Mouse (Mus musculus) ES-E14 (cell line): ENCODE measurements around the gene Fgf2. TPM values are rescaled to one million over a fixed set of nuclear protein-coding genes. Genes with fewer than 3 reads are reported as not detected.

Source experiments
- DNase-seq: peaks from one replicate; pipeline ENCODE4 v3.0.0-alpha.2; 2013; ENCODE audit warnings: low read depth, low spot score
- H3K27ac ChIP-seq: 2 replicates; pipeline ENCODE4 v1.5.1; 2012; ENCODE audit warnings: low read depth, mild to moderate bottlenecking, low read length, moderate library complexity, mixed read lengths; ENCODE audit not compliant: poor library complexity, insufficient read depth, severe bottlenecking
- H3K36me3 ChIP-seq: 2 replicates; pipeline ENCODE4 v1.6.1; 2012; ENCODE audit warnings: mild to moderate bottlenecking, low read length, moderate library complexity, mixed read lengths; ENCODE audit not compliant: control insufficient read depth, poor library complexity, insufficient read depth, severe bottlenecking
- H3K4me1 ChIP-seq, 2 experiments: fragments of 150-350 bp in 1 of 2; sonication (generic) in 1 of 2; 2 replicates each; pipeline ENCODE4 v1.6.1; 2012; ENCODE audit warnings: low read length in 2 of 2, mild to moderate bottlenecking in 1 of 2, mixed read lengths in 1 of 2; ENCODE audit not compliant: control insufficient read depth in 2 of 2, insufficient read depth in 2 of 2, poor library complexity in 1 of 2
- H3K4me3 ChIP-seq, 2 experiments: fragments of 150-350 bp in 1 of 2; sonication (generic) in 1 of 2; 2 replicates each; pipeline ENCODE4 v1.5.1; 2012; ENCODE audit warnings: low read length in 2 of 2, low read depth in 1 of 2, mild to moderate bottlenecking in 1 of 2, mixed read lengths in 1 of 2; ENCODE audit not compliant: insufficient read depth in 1 of 2, poor library complexity in 1 of 2, severe bottlenecking in 1 of 2
- H3K9ac ChIP-seq: 2 replicates; pipeline ENCODE4 v1.6.1; 2012; ENCODE audit warnings: low read depth, mild to moderate bottlenecking, low read length, mixed read lengths; ENCODE audit not compliant: poor library complexity, insufficient read depth, severe bottlenecking
- H3K9me3 ChIP-seq: fragments of 150-350 bp; sonication (generic); 2 replicates; pipeline ENCODE4 v1.6.1; 2012; ENCODE audit warnings: low read depth, mild to moderate bottlenecking, low read length; ENCODE audit not compliant: control insufficient read depth, insufficient read depth
- CHD2 ChIP-seq: IDR thresholded peaks from 2 replicates; pipeline ENCODE4 v1.6.1; 2014; ENCODE audit warnings: mild to moderate bottlenecking, low read depth, low read length, inconsistent platforms
- HCFC1 ChIP-seq: IDR thresholded peaks from 2 replicates; pipeline ENCODE4 v1.6.1; 2012; ENCODE audit warnings: low read length, inconsistent platforms, borderline replicate concordance; ENCODE audit not compliant: insufficient read depth
- MAFK ChIP-seq: IDR thresholded peaks from 2 replicates; pipeline ENCODE4 v1.6.1; 2014; ENCODE audit warnings: mild to moderate bottlenecking, low read depth, low read length, inconsistent platforms; ENCODE audit not compliant: insufficient read depth
- ZC3H11A ChIP-seq: IDR thresholded peaks from 2 replicates; pipeline ENCODE4 v1.6.1; 2012; ENCODE audit warnings: low read depth, mild to moderate bottlenecking, inconsistent platforms, low read length, borderline replicate concordance
- ZNF384 ChIP-seq: IDR thresholded peaks from 2 replicates; pipeline ENCODE4 v1.6.1; 2012; ENCODE audit warnings: low read depth, low read length, inconsistent platforms
- in situ Hi-C, 2 experiments: fragments of 600-800 bp; cut with MboI; formaldehyde crosslinking; loops; one replicate each; pipeline ENCODE4 v1.15.1; 2025; ENCODE audit warnings: low sequenced_read_pairs in 2 of 2, inconsistent platforms in 1 of 2; ENCODE audit not compliant: unreplicated experiment in 2 of 2
- total RNA-seq: library from RNA; depleted of rRNA; stranded (reverse); fragments of 300-350 nt; gene quantifications from 2 replicates; pipeline ENCODE4 v1.2.3, GENCODE M21; 2012

The Fgf2 gene
- total RNA-seq, 1 experiment = 0.45 TPM

DNA sequence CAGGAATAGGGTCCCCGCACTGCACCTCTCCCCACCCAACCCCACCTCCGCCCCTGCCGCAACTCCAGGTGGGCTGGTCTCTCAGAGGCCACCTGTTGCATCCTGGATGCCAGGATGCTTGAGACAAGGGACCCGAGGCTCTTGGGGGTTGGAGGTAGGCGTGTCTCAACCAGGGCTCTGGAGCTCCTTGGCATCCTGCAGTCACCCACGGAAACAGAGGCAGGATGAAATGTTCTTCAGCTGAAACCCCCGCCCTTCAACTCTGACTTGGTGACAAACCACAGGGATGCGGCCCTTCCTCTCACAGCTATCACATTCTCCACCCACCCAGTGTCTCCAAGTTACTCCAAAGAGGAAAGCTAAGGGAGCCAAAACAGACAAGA is 1.0 kb downstream of the Fgf2 start:
- peak overlapping the region; percentile 68 to 73 for H3K4me3 ChIP-seq
- no peak for DNase-seq
- H3K36me3 ChIP-seq = no peaks in the 10 kb centered on the region
- in situ Hi-C loops = no loop called here
- H3K9ac ChIP-seq = no peak overlapping the region
- H3K27ac ChIP-seq = no peak overlapping the region
- TF ChIP-seq HCFC1 (no peak), CHD2 (no peak), MAFK (no peak), ZNF384 (no peak), ZC3H11A (no peak)
- peaks cover 2 to 7% of the 10 kb centered on the region in 2 experiments; a peak in 1 of 4 replicates for H3K4me1 ChIP-seq
- H3K9me3 ChIP-seq = no peaks in the 10 kb centered on the region

GRCm38 (mm10) chr3:37350386-37350785 is 2.2 kb downstream of the Fgf2 start:
- peaks cover 2 to 7% of the 10 kb centered on the region in 2 experiments; a peak in 1 of 4 replicates for H3K4me1 ChIP-seq
- H3K27ac ChIP-seq = no peak overlapping the region
- in situ Hi-C loops = no loop called here
- DNase-seq = no peak
- TF ChIP-seq MAFK (no peak), HCFC1 (no peak), CHD2 (no peak), ZC3H11A (no peak), ZNF384 (no peak)
- H3K9ac ChIP-seq = no peak overlapping the region
- H3K4me3 ChIP-seq = no peak overlapping the region
- no peaks in the 10 kb centered on the region for H3K36me3 ChIP-seq
- no peaks in the 10 kb centered on the region for H3K9me3 ChIP-seq

DNA sequence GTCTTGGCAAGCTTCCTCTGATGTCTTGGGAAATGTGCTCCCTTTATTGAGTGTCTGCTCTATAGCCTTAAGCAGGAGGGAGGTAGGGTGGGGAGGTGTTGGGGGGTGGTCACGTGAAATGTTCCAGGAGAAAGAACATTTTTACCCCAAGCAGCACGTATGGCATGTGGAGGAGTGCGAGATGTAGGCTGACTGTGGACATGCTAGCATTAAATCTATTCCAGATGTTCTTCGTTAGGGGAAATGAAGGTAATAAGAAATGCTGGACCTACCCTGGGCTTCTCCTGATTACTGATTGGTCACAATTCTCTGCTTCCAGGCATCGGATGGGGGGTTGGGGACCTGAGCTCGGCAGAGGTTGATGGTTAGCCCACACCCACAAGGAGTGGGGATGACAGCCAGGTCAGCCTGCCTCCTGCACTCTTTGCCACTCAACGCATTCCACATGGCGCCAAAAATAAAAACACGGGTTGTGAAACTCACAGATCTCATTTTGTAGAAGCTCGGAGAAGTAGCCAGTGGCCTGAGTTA is 5.9 kb downstream of the Fgf2 start:
- H3K4me1 ChIP-seq = 0 out of 4 replicates have a peak, but pooled peaks cover 0 to 2% of the 10 kb centered on the region in 2 experiments
- DNase-seq = no peak
- H3K4me3 ChIP-seq = no peak overlapping the region
- TF ChIP-seq MAFK (no peak), CHD2 (no peak), HCFC1 (no peak), ZC3H11A (no peak)
- H3K27ac ChIP-seq = no peak overlapping the region
- H3K36me3 ChIP-seq = no peaks in the 10 kb centered on the region
- in situ Hi-C loops = no loop called here
- no peak overlapping the region for H3K9ac ChIP-seq
- H3K9me3 ChIP-seq = no peaks in the 10 kb centered on the region

- TF ChIP-seq CHD2 (no peak), HCFC1 (no peak), ZNF384 (no peak), MAFK (no peak), ZC3H11A (no peak)
- H3K9me3 ChIP-seq = no peaks in the 10 kb centered on the region
- H3K9ac ChIP-seq = no peak overlapping the region
- DNase-seq = no peak
- no peak overlapping the region for H3K4me3 ChIP-seq
- no peak overlapping the region for H3K27ac ChIP-seq
- in situ Hi-C loops = no loop called here
- H3K36me3 ChIP-seq = no peaks in the 10 kb centered on the region
- H3K4me1 ChIP-seq = no peaks in the 10 kb centered on the region
Measured at GRCm38 (mm10) chr3:37354737-37355136, 6.6 kb downstream of the Fgf2 start.

DNA sequence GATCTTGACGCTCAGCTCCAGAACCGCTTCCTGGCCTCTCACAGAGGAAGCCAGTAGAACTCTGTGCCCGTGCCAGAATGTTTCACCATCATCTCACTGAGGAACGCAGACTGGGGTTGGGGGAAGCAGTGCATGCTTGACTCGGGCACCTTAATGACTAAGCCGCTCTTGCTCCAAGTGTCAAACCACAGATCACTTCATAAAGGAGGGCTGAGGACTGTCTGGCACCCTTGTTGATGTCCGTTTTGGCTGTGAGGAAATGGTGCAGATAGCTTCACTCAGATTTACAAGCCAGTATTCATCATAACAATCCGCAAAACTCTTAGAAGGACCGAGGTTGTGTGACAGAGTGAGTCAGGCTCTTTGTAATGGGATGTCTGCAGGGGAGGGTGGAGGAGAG is 12.6 kb downstream of the Fgf2 start:
- Histone ChIP-seq H3K4me1 (no peaks in the 10 kb centered on the region), H3K36me3 (no peaks in the 10 kb centered on the region), H3K4me3 (no peak overlapping the region), H3K9ac (no peak overlapping the region), H3K27ac (no peak overlapping the region), H3K9me3 (no peaks in the 10 kb centered on the region)
- no peak for TF ChIP-seq ZC3H11A
- TF ChIP-seq HCFC1 = no peak
- no peak for TF ChIP-seq MAFK
- no peak for TF ChIP-seq ZNF384
- DNase-seq = no peak
- in situ Hi-C loops = no loop called here
